Mouse (Mus musculus) thymus, adult 2 months (tissue): Measurements from ENCODE around the gene Chst11.

Source experiments
- CTCF ChIP-seq: fragments of 200-500 bp; IDR thresholded peaks from 2 replicates; pipeline ENCODE4 v1.5.1; 2012; ENCODE audit warnings: mild to moderate bottlenecking, control low read depth, low read length, moderate library complexity, borderline replicate concordance; ENCODE audit not compliant: control insufficient read depth, poor library complexity, insufficient read depth; ENCODE audit errors: extremely low read depth
- POLR2A ChIP-seq: fragments of 200-500 bp; IDR thresholded peaks from 2 replicates; pipeline ENCODE4 v1.6.1; 2012; ENCODE audit warnings: mild to moderate bottlenecking, low read length, control low read depth, moderate library complexity; ENCODE audit not compliant: control insufficient read depth, poor library complexity, insufficient read depth; ENCODE audit errors: extremely low read depth

GRCm38 (mm10) chr10:83131884-83132283 lies 146.6 kb downstream of the Chst11 start:
- TF ChIP-seq CTCF (no peak), POLR2A (no peak)
